Mouse (Mus musculus) limb, embryonic 14.5 days (tissue): ENCODE data around the gene Mpzl1. TPM values are rescaled to one million over a fixed set of nuclear protein-coding genes. Genes with fewer than 3 reads are reported as not detected.

Experiments used
- ATAC-seq: fragments of 200-750 bp; cut with Nextera tagmentation; 2 replicates; pipeline ENCODE4 v1.8.0; 2017; ENCODE audit warnings: low read depth, moderate number of reproducible peaks, moderate TSS enrichment; ENCODE audit not compliant: low FRiP score
- DNase-seq: peaks from one replicate; pipeline ENCODE4 v3.0.0-alpha.2; 2015; ENCODE audit warnings: low spot score
- H3K27ac ChIP-seq: fragments of 300-500 bp; sonication (generic); replicated peaks from 2 replicates; pipeline ENCODE4 v1.5.1; 2014; ENCODE audit warnings: low read depth, mild to moderate bottlenecking, low read length, moderate library complexity, mixed read lengths
- H3K27me3 ChIP-seq: fragments of 300-500 bp; sonication (generic); 2 replicates; pipeline ENCODE4 v1.6.1; 2014; ENCODE audit warnings: low read length, mixed read lengths; ENCODE audit not compliant: control insufficient read depth, insufficient read depth
- H3K36me3 ChIP-seq: fragments of 300-500 bp; sonication (generic); 2 replicates; pipeline ENCODE4 v1.6.1; 2014; ENCODE audit warnings: mild to moderate bottlenecking, low read length, moderate library complexity, mixed read lengths; ENCODE audit not compliant: control insufficient read depth, insufficient read depth
- H3K4me1 ChIP-seq: fragments of 300-500 bp; sonication (generic); 2 replicates; pipeline ENCODE4 v1.6.1; 2014; ENCODE audit warnings: antibody characterized with exemption, low read length, mixed read lengths; ENCODE audit not compliant: control insufficient read depth, insufficient read depth
- H3K4me2 ChIP-seq: fragments of 300-500 bp; sonication (generic); replicated peaks from 2 replicates; pipeline ENCODE4 v1.6.1; 2014; ENCODE audit warnings: low read depth, mild to moderate bottlenecking, low read length, moderate library complexity; ENCODE audit not compliant: severe bottlenecking
- H3K4me3 ChIP-seq: fragments of 300-500 bp; sonication (generic); replicated peaks from 2 replicates; pipeline ENCODE4 v1.5.1; 2014; ENCODE audit warnings: low read length
- H3K9ac ChIP-seq: fragments of 300-500 bp; sonication (generic); 2 replicates; pipeline ENCODE4 v1.6.1; 2014; ENCODE audit warnings: mild to moderate bottlenecking, low read depth, low read length, moderate library complexity; ENCODE audit not compliant: severe bottlenecking
- H3K9me3 ChIP-seq: fragments of 300-500 bp; sonication (generic); 2 replicates; pipeline ENCODE4 v1.6.1; 2016; ENCODE audit warnings: low read length; ENCODE audit not compliant: control insufficient read depth
- POLR2A ChIP-seq: fragments of 200-500 bp; IDR thresholded peaks from 2 replicates; pipeline ENCODE4 v1.8.0; 2012; ENCODE audit warnings: inconsistent platforms, mild to moderate bottlenecking, moderate library complexity, borderline replicate concordance; ENCODE audit not compliant: insufficient read depth, insufficient read length; ENCODE audit errors: extremely low read depth
- WGBS: fragments of 180-500 bp; shearing (Covaris S2); extraction: QIAGEN DNeasy Blood & Tissue Kit; methylation state at CpG from one replicate; pipeline ENCODE4 v1.1.7; 2014; 5-methylcytosine and 5-hydroxymethylcytosine counted together
- polyA plus RNA-seq, 2 experiments: library from polyadenylated mRNA; depleted of rRNA in 1 of 2; stranded (reverse) in 1 of 2; unstranded in 1 of 2; fragments of >200 nt; fragmentation: Nextera tagmentation in 1 of 2; extraction: Ambion mirVana in 1 of 2; gene quantifications; 2 replicates each; pipeline versions ENCODE4 v1.2.1 to v1.2.3; 2012 to 2014

Gene Mpzl1
- polyA plus RNA-seq, 2 experiments: 192 to 196 TPM

DNA sequence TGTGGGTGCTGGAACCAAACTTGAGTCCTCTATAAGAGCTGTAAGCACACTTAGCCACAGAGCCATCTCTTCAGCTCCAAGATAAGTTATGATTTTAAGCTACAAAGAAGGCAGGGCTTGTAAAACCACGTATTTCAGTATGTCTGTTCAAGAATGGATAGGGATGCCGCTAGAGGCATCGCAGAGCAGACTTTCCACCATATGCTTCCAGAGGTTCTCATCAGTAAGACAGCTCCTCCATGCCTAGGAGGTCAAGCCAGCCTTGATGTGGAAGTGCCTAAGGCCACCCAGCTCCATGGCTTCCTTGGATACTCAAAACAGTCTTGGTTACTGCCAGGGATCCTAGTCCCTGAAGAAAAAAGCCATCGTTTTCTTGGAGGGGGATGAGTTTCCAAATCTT is 10.8 kb upstream of the Mpzl1 start:
- Histone ChIP-seq H3K4me2 (no peak overlapping the region), H3K4me1 (no peaks in the 10 kb centered on the region; the same call in 1 of the 2 replicates), H3K9me3 (no peaks in the 10 kb centered on the region), H3K27me3 (no peaks in the 10 kb centered on the region), H3K27ac (no peak overlapping the region), H3K9ac (no peak overlapping the region), H3K4me3 (no peak overlapping the region), H3K36me3 (no peaks in the 10 kb centered on the region)
- no peak for DNase-seq
- no peak for ATAC-seq
- WGBS: 69% methylated on average over 4 of the region's 4 CpGs
- TF ChIP-seq POLR2A: no peak

DNA sequence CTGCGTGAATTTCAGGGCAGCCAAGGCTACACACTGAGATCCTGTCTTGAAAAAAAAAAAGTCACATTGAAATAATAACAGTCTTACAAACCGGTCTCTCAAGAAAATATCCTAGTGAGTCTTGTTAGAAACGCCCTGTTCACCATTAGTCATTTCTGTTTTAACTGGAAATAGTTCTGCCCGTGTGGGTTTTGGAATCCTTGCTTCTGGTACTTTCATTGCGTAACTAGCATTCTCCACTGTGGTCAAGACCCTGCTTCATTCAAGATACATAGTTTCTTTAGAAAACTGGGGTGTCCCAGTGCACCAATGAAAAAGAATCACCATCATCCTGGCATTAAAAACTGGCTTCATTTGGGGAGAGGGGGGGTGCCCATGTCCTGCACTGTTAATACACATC is 9.4 kb upstream of the Mpzl1 start:
- TF ChIP-seq POLR2A: no peak
- Histone ChIP-seq H3K9me3 (no peaks in the 10 kb centered on the region), H3K4me2 (no peak overlapping the region), H3K27me3 (no peaks in the 10 kb centered on the region), H3K27ac (no peak overlapping the region), H3K4me3 (no peak overlapping the region), H3K9ac (no peak overlapping the region), H3K4me1 (no peaks in the 10 kb centered on the region; the same call in 1 of the 2 replicates), H3K36me3 (no peaks in the 10 kb centered on the region)
- WGBS: 56% methylated on average over 5 of the region's 5 CpGs
- DNase-seq (no peak), ATAC-seq (no peak)

DNA sequence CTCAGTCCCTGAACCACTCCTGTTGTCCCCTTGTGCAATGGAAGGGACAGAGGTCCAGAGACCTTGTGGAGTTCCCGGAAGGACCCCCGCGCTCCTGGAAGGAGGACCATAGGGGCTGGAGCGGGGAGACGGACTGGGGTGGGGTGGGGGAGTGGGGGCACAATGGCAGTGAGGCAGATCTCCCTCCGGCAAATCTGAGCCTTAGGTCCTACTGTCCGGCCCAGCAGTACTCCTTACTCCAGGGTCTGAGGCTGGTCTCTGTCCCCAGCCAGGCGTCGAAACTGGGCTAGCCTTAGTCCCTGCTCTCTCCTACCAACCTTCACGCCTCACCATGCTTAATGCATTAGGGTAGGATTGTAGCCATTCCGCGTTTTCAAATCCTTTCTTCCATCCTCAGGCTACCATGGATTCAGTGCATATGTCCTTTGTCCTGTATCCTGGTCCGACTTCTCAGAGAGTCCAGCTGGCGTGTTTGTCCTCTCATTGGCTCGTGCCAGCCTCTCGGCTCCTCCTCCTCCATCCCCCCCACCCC is 8.5 kb upstream of the Mpzl1 start:
- Histone ChIP-seq H3K36me3 (no peaks in the 10 kb centered on the region), H3K4me2 (peak overlapping the region; percentile 64), H3K9me3 (no peaks in the 10 kb centered on the region), H3K27ac (peak overlapping the region; percentile 98), H3K4me1 (no peaks in the 10 kb centered on the region; the same call in 1 of the 2 replicates), H3K27me3 (no peaks in the 10 kb centered on the region), H3K9ac (peak overlapping the region; percentile 95), H3K4me3 (peak overlapping the region; percentile 84)
- ATAC-seq (peak; percentile 58), DNase-seq (peak; percentile 83)
- 0% methylated on average over 11 of the region's 16 CpGs for WGBS
- peak; percentile 74; the same call in 1 of the 2 replicates for TF ChIP-seq POLR2A

DNA sequence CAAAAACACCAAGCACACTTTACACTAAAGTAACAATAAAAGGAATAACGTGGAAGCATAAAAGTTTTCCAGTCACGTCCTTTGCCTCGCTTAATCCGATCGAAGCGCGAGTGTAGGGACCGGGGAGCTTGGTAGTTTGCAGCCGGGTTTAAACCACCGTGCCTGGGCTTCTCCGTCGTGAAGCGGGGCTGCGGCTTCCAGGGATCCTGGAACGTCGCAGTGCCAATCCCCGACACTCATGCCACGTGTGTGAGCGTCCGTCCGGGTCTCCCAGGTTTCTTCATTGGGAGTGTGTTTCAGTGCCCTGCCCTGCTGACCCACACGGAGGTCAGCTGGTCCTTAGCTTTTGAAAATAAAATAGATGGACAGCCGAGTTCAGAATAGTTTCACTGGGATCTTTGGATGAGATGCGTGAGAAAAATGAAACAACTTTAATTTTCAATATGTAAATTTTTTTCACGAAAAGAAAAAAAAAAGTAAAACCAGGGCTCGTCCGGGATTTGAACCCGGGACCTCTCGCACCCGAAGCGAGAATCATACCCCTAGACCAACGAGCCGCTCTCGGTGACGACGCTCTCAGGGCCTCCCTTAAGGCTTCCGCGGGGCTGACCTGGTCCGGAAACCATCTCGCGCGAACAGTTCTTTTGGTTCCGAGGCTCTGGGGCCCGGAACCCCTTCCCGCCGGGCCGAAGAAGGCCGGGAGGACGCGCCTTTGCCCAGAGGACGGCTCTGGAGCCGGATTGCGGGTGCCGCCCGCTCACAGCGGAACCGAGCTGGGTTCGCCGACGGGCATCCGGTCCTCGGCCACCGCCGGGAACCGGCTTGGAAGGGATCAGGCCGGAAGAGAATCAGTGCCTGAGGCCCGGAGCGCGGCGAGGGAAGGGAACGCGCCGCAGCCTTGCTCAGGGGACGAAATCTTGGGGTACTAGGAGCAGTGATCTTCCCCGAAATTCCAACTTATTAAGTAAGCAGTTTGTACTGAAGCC is 7.7 kb upstream of the Mpzl1 start:
- peak; percentile 85 for ATAC-seq
- peak overlapping the region; percentile 84 for H3K4me3 ChIP-seq
- TF ChIP-seq POLR2A: no peak
- peak overlapping the region; percentile 98 for H3K27ac ChIP-seq
- H3K4me1 ChIP-seq: no peaks in the 10 kb centered on the region; the same call in 1 of the 2 replicates
- peak overlapping the region; percentile 95 for H3K9ac ChIP-seq
- no peaks in the 10 kb centered on the region for H3K9me3 ChIP-seq
- DNase-seq: peak; percentile 86
- H3K36me3 ChIP-seq: no peaks in the 10 kb centered on the region
- H3K27me3 ChIP-seq: no peaks in the 10 kb centered on the region
- H3K4me2 ChIP-seq: peak overlapping the region; percentile 64
- WGBS: 1% methylated on average over 75 of the region's 75 CpGs

DNA sequence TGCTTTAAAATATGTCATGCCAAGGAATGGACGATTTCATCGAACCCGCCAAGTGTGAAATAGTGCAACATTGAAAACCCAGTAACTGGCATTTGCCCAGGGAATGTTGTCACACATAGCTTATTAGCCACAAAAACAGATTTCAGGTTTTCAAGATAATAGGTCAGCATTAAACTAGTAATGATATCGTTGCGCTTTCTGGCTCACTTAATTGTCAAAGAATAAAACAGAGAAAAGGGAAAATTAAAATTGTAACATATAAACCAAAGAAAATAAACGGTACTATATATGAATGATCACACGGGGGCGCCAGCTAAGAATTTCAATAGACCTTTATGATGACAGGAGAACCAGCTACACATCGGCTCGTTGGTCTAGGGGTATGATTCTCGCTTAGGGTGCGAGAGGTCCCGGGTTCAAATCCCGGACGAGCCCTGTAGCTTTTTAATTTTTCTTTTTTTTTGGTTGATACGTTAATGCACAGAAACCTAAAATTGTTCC is 7.0 kb upstream of the Mpzl1 start:
- Histone ChIP-seq H3K36me3 (no peaks in the 10 kb centered on the region), H3K9ac (no peak overlapping the region), H3K4me2 (peak overlapping the region; percentile 47), H3K9me3 (no peaks in the 10 kb centered on the region), H3K27ac (no peak overlapping the region), H3K4me1 (no peaks in the 10 kb centered on the region; the same call in 1 of the 2 replicates), H3K27me3 (no peaks in the 10 kb centered on the region), H3K4me3 (peak overlapping the region; percentile 84)
- no peak for TF ChIP-seq POLR2A
- DNase-seq (peak; percentile 87), ATAC-seq (peak; percentile 78)
- WGBS: 5% methylated on average over 16 of the region's 16 CpGs
